Mouse (Mus musculus) bone marrow, adult 2 months (tissue): ENCODE results near the gene Cyth1.

Experiments
- CTCF ChIP-seq: fragments of 200-500 bp; IDR thresholded peaks from 2 replicates; pipeline ENCODE4 v1.5.1; 2011; ENCODE audit warnings: low read length, control low read depth; ENCODE audit not compliant: control insufficient read depth, insufficient read depth
- POLR2A ChIP-seq: fragments of 200-500 bp; IDR thresholded peaks from 2 replicates; pipeline ENCODE4 v1.6.1; 2011; ENCODE audit warnings: low read depth, mild to moderate bottlenecking, control low read depth, low read length, borderline replicate concordance; ENCODE audit not compliant: control insufficient read depth

DNA sequence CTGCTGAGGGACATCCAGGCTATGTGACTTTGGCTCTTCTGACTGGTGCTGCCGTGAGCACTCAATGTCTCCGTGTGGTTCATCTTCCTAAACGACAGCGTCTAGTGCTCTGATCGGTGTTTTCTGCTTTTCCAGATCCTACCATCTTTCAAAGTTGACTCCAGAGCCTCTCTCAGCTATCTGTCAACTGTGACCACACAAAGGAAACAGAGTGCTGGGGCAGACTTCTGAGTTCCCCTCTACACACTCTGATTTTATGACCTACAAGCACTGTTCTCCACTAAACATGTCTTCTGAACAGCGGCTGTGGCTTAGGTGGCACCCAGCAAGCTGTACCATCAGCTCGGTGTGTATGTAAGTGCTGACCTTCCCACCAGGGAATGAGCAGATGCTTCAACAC, 21.5 kb downstream of the Cyth1 start:
- TF ChIP-seq CTCF (no peak), POLR2A (no peak)
